Mouse (Mus musculus): Measurements from ENCODE around the gene Mgat4b.

Gene Mgat4b

DNA sequence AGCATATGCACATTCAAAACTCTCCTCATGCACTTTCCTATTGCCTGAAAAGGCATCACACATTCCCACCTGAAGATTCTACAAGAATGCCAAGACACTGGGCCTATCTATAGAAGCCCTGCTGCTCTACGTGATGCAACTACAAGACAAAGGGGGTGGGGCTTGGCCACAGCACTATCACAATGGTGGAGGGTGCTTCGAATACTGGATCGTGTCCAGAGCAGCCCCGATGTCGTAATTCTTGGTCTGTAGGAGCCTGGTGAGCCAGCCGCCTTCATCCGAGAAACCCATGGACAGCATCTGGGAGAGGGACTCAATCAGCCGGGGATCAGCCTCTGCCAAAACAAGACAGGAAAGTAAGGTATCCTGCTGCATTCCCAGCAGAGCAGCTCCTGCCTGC lies 10.1 kb upstream of the Mgat4b start:
- no peak for DNase-seq (ENCODE audit: low read depth, low spot score)

DNA sequence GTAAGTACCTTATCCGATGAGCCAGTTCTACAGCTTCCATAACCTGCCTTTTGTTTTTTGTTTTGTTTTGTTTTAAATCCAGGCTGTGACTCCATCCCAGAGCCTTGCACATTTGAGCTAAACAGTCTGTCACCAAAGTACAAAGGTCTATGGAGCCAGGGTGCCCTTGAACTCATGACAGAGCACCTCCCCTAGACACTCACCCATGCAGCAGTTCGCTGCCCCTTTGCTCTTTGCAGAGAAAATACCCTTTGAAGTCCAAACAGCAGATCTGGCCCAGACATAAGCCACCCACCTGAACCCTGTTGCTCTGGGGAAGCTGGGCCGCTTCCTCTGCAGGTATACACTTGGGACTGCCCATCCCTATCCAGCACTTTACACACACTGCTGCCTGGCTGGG lies 9.1 kb upstream of the Mgat4b start:
- DNase-seq (ENCODE audit: low read depth, low spot score) = no peak

DNA sequence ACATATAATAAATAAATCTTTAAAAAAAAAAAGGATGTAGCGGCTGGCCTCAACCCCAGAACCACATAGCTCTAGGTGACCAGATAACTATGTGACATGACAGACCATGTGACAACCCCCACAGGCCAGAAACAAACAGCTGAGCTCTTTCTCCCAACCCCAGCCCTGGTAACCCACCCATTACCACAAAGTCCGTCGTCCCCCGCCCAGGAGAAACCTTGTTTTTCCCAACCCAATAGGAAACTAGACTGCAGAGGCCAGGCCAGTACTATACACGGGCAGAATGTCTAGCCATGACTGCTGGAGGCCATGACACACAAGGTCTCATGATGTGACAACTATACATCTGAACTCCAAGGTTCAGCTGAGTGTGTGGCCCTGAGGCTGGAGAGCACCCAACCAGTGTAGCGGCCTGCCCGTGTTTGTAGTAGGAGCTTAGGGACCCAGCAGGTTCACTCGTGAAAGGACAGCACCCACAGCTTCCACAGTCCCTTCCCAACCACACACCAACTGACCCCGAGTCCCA lies 7.3 kb upstream of the Mgat4b start:
- no peak for DNase-seq (ENCODE audit: low read depth, low spot score)

DNA sequence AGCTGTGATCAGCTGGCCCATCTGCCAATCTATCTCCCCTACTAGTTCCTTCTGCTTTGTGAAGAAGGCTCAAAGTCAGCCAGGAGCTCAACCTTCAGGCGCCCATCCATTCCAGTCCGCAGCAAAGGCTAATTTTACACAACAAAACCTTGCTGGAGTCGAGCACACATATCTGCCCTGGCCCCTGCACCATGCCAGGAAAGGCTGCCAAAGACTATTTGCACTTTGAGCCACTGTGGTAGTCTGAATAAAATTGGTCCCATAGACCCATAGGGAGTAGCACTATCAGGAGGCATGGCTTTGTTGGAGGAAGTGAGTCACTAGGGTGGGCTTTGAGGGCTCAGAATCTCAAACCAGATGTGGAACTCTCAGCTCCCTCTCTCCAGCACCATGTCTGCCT lies 5.3 kb upstream of the Mgat4b start:
- DNase-seq (ENCODE audit: low read depth, low spot score) = no peak

DNA sequence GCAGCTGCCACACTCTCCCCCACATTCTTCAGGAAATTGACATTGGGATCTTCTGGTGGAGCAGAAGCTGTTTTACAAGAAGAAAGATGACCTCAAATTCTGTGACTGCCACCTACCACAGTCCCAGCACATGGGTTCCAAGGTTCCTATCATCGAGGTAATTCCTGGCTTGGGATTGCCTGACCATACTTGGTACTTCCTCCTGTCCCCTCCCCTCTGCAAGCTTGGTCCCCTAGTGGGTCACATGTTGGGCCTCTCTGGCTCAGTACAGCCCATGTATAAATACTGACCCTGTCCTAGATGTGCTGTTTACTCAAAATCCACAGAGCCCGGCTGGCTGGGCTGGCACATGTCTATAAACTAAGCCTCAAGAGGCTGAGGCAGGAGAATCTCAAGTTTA lies 4.7 kb upstream of the Mgat4b start:
- no peak for DNase-seq (ENCODE audit: low read depth, low spot score)

DNA sequence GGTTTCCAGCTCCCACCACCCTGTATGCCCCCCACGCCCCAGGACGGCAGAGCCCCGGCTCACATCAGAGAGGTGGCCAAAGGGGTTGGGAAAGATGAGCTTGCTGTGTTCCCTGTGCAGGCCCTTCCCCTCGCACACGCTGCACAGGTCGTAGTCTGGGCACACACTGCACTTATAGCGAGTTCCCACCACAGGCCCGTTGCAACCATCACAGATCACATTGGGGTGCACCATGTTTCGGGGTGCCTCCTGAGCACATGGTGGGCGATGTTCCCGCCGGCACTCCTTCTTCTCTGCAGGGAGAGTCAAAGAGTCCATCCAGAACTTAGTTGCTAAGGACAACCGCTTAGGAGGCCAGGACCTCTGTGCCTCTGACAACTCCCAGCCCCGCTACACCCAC lies 3.3 kb upstream of the Mgat4b start:
- no peak for DNase-seq (ENCODE audit: low read depth, low spot score)

DNA sequence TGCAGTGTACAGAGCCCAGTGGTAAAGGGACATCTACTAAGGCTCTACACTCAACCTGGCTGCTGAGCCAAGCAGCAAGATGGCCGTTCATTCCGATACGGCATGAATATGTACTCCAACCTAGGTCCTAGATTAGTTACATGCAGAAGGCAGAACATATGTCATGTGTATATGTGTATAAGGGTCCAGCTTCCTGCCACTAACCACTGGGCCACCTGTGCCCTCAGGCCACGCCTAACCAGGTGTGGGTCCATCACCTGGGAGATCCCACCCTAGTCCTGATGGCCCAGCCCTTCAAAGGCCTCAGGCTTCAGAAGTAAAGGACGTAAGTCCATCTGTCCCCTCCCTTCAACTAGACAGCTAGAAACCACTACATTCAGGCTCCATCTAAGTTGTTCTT lies 2.7 kb upstream of the Mgat4b start:
- DNase-seq (ENCODE audit: low read depth, low spot score) = no peak

DNA sequence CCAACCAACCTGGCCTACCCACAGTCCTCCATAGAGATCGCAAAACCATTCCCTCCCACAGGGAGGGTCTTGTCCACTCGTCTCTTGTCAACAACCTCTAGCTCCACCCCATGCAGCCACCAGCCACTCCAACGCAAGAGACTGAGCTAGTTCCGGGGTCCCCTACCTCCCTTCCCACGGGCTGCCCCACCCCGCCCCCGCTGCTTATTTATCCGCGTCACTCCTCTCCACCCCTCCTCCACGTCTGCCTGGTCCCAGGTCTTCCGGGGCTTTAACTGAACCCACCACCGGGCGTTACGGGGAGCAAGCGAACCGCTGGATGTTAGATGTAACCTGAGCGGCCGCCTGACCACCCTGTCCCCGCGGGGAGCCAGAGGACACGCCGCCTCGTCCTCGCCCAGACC lies 587 bp upstream of the Mgat4b start:
- DNase-seq (ENCODE audit: low read depth, low spot score) = peak; percentile 91

DNA sequence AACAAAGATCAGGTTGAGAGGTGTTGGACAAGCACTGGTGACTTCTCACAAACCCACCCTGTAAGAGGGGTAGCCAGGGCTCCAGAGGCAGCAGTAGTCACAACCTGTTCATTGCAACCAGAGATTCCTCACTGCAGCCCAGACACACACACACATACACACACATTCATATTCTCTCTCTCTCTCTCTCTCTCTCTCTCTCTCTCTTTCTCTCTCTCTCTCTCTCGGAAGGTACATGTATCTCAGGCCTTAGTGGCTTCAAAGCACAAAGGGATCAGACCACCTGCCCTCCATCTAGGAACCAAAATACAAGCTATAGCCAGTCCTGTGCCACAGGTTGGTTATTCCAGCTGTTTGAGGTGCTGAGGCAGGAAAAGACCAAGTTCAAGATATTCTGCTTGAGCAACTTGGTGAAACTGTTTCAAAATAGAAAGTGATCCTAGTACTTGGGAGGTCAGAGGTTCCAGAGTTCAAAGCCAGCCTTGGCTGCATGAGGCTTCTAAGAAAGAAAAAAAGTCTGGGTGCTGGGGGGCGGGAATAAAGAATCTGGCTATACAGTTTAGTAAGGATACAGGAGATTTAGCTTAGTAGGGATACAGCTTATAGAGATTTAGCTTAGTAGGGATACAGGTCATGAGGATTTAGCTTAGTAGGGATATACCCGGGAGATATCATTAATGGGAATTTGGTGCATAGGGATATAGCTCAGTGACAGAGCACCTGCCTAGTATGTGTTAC lies 801 bp downstream of the Mgat4b start:
- no peak for DNase-seq (ENCODE audit: low read depth, low spot score)

DNA sequence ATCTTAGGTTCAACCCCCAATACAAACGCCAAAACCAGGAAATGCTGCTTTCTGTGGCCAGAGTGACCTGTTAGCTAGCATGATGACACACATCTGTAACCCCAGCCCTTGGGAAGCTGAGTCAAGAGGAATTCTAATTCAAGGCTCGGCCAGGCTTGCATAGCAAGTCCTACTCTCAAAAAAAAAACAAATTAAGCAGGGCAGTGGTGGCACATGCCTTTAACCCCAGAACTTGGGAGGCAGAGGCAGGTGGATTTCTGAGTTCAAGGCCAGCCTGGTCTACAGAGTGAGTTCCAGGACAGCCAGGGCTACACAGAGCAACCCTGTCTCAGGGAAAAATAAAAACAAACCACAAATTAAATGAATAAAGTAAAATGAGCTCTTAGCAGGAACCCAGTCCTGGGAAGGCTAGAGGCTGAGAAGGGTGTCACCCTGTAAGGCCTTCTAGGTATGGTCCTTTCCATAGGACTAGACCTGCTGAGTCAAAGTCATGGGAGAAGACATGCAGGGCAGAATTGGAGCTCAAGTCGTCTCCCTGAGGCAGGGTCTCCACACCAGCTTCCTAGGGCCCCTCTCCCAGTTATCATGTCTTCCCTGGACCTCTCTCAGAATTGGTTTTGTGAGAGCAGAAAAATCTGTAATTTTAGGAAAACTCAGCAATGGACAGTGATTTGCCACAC lies 1.5 kb downstream of the Mgat4b start:
- no peak for DNase-seq (ENCODE audit: low read depth, low spot score)

DNA sequence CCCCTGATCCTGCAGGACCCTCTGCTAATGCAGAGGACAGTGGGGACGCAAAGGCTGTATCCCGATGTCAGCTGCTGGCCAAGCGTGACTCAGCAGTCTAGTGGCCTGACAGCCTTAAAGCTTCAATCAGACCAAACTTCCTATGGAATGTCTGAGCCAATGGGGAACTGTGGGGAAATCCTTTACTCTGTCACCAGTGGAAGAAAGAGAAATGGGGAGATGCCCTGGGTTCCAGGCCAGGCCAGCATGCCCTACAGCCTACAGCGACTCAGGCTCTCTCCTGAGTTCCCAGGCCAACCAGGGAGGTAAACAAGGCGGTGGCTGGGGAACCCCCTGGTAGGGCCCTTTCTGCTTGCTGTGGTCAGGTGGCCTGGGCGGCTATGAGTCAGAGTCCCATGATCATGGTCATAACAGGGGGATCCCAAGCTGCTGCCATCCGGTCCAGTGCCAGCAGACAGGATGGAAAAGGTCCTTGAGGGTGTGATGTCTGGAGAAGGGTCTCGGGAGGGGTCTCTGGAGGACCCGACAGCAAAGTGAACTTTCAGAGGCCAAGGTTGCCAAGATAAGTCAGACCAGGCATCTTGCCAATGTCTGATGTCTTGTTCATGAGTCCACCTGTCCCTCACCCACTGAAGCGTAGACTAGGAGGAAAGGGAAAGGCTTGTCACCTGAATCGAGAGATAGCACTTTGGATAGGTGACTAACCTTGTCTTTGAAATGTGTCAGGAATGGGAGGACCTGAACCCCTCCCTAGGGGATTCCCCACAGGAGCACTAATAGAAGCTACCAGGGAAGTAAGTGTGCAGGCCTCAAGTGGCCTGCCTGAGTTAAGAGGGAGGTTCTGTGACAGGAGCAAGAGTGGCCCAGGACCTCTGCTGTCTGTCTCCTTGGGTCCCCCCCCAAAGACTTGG lies 2.4 kb downstream of the Mgat4b start:
- no peak for DNase-seq (ENCODE audit: low read depth, low spot score)

DNA sequence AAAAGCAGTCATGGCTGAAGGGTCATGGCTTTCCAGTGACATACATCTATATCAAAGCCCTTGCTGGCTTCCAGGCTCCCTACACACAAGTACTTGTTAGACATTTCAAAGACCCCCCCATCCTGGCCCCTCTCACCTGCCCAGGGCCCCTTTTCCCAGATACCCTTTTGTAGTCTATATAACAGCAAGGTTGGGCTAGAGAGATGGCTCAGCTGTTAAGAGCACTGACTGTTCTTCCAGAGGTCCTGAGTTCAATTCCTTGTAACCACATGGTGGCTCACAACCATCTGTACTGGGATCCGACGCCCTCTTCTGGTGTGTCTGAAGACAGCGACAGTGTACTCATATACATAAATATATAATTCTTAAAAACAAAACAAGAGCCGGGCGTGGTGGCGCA lies 3.9 kb downstream of the Mgat4b start:
- DNase-seq (ENCODE audit: low read depth, low spot score) = no peak

DNA sequence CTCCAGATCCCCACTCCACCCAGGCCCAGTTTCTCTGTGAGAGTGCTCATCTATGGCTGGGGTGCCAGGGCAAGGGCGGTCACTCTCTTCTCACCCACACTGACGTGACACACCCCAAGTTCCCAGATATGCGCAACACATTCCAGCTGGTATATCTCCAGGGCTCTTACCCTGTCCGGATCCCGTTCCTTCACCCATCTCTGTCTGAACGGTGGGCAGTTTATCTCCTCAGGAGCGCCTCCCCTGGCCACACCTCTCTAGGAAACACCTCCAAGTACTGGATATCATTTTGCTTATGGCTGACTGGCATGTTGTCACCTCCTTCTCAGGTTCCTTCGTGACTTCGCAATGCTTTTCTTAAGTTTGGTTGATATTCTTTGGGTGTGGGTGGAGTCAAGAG lies 4.9 kb downstream of the Mgat4b start:
- peak; percentile 47 for DNase-seq (ENCODE audit: low read depth, low spot score)

DNA sequence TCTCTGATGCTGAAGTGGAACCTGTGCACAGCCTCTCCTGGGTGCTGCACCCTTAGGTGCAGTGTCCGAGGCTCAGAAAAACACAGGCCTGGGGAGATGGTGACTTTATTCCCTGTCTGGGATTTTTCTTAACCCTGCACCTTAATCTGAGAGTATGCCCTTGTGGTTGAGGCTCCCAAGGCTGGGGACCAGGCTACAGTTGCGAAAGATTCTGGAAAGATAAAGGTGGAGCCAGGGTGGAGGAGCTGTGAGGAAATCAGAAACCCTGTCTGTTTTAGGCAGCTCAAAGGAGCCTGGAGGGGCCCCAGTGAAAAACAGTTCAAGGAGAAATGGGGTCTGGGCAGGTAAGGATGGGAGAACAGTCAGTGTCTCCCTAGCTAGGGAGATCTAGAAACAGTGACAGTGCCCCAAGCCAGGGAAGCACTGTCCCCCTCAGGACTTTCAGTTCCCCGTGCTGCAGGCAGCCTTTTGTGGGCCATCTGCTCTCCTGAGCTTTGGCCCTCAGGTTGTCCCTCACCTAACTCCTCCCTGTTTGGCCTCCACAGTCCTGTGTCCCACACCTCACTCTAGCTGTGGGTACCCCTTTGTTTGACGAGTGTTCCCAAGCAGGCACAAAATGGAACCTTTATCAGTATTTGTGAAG lies 6.2 kb downstream of the Mgat4b start:
- DNase-seq (ENCODE audit: low read depth, low spot score) = no peak

DNA sequence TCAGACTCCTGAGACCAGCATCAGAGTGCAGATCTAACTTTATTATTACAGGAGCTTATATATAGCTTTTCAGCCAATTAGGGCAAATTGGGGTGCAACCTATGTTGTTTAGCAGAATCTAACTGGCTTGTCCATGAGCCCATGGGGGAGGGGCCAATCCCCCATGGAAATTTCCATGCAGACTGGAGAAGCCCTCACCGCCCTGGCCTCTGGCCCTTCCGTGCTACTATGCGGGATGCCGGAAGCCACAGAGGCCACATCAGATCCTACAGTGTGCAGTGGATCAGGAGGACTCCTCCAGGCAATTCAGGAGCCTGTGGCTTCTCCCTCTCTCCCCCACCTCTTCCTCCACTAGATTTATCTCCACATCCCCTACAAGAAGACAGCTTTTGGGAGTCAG lies 7.1 kb downstream of the Mgat4b start:
- DNase-seq (ENCODE audit: low read depth, low spot score) = peak; percentile 63

DNA sequence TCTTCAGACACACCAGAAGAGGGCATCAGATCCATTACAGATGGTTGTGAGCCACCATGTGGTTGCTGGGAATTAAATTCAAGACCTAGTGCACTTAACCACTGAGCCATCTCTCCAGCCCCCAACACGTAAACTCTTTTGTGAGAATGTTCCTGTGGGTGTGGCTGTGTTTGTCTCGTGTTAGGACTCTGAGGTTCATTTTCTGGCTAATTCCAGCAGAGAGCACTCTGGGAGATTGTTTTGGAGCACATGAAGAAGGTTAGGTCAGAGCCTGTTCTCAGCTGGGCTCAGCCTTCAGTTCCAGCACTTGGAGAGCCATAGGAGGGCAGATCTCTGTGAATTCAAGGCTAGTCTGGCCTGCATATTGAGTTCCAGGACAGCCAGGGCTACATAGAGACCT lies 9.1 kb downstream of the Mgat4b start:
- peak; percentile 87 for DNase-seq (ENCODE audit: low read depth, low spot score)

DNA sequence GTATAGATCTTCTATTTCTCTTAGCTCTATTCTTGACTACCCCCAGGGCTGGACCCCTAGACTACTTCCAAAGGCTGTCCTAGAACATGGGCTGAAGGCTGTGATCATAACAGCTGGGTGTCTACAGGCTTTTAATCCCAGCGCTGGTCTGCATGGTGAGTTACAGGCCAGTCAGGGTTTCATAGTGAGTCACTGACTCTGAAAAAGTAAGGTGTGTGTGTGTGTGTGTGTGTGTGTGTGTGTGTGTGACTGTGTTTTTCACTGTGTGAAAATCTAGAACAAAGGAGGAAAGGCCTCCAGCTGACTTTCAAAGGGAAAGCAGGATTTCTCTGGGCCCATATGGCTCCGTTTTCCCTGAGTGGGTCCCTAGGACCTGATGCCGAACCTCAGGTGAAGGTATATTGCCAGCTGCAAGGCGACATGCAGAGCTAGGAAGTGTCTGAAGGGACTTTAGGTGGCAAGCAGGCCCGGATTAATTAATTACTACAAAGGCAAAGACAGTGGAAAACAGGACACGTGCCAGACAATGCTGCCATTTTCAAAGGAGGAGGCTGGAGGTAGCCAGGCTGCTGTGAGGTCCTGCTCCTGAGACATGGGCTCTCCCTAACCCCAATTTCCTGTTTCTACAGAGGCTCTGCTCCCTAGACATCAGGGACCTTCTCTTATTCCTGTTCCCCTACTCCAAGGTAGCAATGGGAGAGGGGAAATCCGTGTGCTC lies 12.0 kb downstream of the Mgat4b start:
- no peak for DNase-seq (ENCODE audit: low read depth, low spot score)

DNA sequence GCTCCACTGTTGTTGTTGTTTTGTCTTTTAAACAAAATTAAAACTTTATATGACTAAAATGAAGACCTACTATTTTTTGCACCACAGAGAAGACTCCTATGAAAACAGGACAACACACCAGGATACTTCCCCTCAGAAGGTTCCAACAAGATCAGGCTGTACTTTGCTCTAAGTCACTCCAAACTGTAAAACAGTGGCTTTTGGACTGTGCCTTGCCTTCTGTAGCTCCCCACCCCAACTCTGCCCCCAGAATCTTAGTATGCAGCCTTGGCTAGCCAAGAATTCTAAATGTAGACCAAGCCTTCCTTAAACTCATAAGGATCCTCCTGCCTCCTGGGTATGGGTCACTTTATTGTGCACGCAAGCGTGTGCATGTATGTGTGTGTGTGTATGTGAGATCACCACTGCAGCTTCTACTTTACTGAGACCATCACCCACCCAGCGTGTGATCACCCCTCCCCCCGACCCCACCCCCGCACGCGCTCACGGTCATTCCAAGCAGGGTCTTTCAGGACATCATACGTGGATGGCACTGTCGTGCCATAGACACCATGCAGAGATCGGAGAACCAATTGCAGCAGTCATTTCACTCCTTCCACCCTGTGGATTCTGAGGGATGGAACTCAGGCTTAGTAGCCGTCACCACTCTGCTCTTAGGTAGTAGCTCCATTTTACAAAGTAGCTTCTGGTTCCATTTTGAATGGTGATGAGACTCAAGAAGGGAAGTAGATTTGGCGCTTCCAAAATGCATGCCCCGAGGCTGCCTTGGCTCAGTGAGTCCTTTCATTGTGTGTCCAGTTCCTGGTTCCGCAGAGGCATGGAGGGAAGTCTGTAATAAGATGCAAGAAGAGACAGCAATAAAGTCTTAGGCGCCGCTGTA lies 13.3 kb downstream of the Mgat4b start:
- DNase-seq (ENCODE audit: low read depth, low spot score) = no peak

DNA sequence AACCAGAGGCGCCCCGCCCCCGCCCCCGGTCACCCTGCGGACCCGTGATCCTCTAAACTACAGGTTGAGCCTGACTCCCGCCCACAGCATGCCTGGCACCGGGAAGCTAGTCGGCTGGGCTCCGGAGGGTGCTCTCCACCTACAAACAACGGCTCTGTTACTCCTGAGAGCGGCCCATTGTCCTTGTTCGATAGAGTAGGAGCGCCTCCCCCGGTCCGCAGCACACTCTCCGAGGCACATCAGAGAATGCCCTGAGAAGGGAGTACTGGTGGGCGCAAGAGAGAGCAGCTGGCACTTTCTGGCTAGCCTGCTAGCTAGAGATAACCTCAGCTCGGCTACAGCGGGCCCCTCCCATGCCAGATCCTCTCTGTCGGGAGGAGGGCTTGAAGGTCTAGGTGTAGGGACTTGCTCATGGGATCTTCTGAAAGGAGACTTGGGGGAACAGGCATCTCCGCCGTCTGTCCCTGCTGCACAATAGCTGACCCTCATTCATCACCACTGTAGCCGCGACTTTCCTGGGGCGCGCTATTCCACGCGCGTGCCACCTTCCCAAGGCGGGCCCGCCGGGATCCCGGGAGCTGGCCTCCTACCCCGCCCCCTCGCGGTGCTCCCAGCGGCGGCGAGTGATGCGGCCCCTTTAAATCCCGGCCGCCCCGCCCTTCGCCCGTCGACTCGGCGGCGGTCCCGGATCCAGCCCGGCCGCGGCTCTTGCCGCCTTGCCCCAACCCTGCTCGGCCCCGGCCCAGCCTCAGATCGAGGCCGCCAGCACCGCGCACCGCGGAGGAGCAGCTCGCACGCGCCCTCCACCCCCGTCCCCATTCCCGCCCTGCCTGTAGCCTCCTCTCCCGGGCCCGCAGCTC lies 14.2 kb downstream of the Mgat4b start:
- peak; percentile 69 for DNase-seq (ENCODE audit: low read depth, low spot score)
